Mouse (Mus musculus): ENCODE measurements around the gene Rfc3.
A peak's percentile ranks its signal among the peaks of the same experiment; 100 is the strongest.

Gene Rfc3

GRCm38 (mm10) chr5:151650700-151651410, at the start of gene Rfc3:
TSS of gene Rfc3 (minus strand) at chr5:151651242.
- DNase-seq (ENCODE audit: low read depth, low spot score): peak; percentile 96

GRCm38 (mm10) chr5:151693636-151694035, 42.6 kb upstream of the Rfc3 start:
- DNase-seq (ENCODE audit: low read depth, low spot score): peak; percentile 64

GRCm38 (mm10) chr5:151686606-151687525, 35.8 kb upstream of the Rfc3 start:
- DNase-seq (ENCODE audit: low read depth, low spot score): peak; percentile 76

GRCm38 (mm10) chr5:151662207-151662606, 11.2 kb upstream of the Rfc3 start:
- DNase-seq (ENCODE audit: low read depth, low spot score): no peak

GRCm38 (mm10) chr5:151651411-151651784, 356 bp upstream of the Rfc3 start:
- DNase-seq (ENCODE audit: low read depth, low spot score): no peak

GRCm38 (mm10) chr5:151644845-151645244, 6.2 kb downstream of the Rfc3 start:
- DNase-seq (ENCODE audit: low read depth, low spot score): peak; percentile 78

GRCm38 (mm10) chr5:151642867-151643266, 8.2 kb downstream of the Rfc3 start:
- no peak for DNase-seq (ENCODE audit: low read depth, low spot score)

GRCm38 (mm10) chr5:151642102-151642501, 8.9 kb downstream of the Rfc3 start:
- DNase-seq (ENCODE audit: low read depth, low spot score): no peak

- DNase-seq (ENCODE audit: low read depth, low spot score): no peak
Measured at GRCm38 (mm10) chr5:151605921-151606320, 45.1 kb downstream of the Rfc3 start, which contains the start of gene Vmn2r18. TSS of gene Vmn2r18 (minus strand) at chr5:151606021.

- no peak for DNase-seq (ENCODE audit: low read depth, low spot score)
Measured at GRCm38 (mm10) chr5:151601696-151602095, 49.3 kb downstream of the Rfc3 start.
